Mouse (Mus musculus) intestine, embryonic 14.5 days (tissue): ENCODE results near the gene Cavin4. TPM values are rescaled to one million over a fixed set of nuclear protein-coding genes. Genes with fewer than 3 reads are reported as not detected.

Experiments used
- ATAC-seq: fragments of 200-750 bp; cut with Nextera tagmentation; replicated peaks from 2 replicates; pipeline ENCODE4 v1.8.0; 2017; ENCODE audit warnings: low read depth, moderate number of reproducible peaks, moderate TSS enrichment, moderate library complexity; ENCODE audit not compliant: low FRiP score, low TSS enrichment
- DNase-seq: peaks from one replicate; pipeline ENCODE4 v3.0.0-alpha.2; 2018; ENCODE audit warnings: low spot score
- H3K27ac ChIP-seq: fragments of 300-500 bp; sonication (generic); 2 replicates; pipeline ENCODE4 v1.5.1; 2014; ENCODE audit warnings: low read depth, mild to moderate bottlenecking, control low read depth
- H3K27me3 ChIP-seq: fragments of 300-500 bp; sonication (generic); replicated peaks from 2 replicates; pipeline ENCODE4 v1.6.1; 2014; ENCODE audit warnings: low read length, control low read depth; ENCODE audit not compliant: control insufficient read depth, insufficient read depth
- H3K36me3 ChIP-seq: fragments of 300-500 bp; sonication (generic); 2 replicates; pipeline ENCODE4 v1.6.1; 2014; ENCODE audit warnings: low read length, control low read depth; ENCODE audit not compliant: control insufficient read depth, insufficient read depth
- H3K4me1 ChIP-seq: fragments of 300-500 bp; sonication (generic); replicated peaks from 2 replicates; pipeline ENCODE4 v1.6.1; 2014; ENCODE audit warnings: low read length, control low read depth, mixed read lengths; ENCODE audit not compliant: control insufficient read depth, insufficient read depth
- H3K4me2 ChIP-seq: fragments of 300-500 bp; sonication (generic); 2 replicates; pipeline ENCODE4 v1.6.1; 2014; ENCODE audit warnings: low read length
- H3K4me3 ChIP-seq: fragments of 300-500 bp; sonication (generic); 2 replicates; pipeline ENCODE4 v1.5.1; 2014; ENCODE audit warnings: low read depth, low read length, control low read depth, mixed read lengths
- H3K9ac ChIP-seq: fragments of 300-500 bp; sonication (generic); 2 replicates; pipeline ENCODE4 v1.6.1; 2014; ENCODE audit warnings: mild to moderate bottlenecking, low read length
- H3K9me3 ChIP-seq: fragments of 300-500 bp; sonication (generic); 2 replicates; pipeline ENCODE4 v1.6.1; 2016; ENCODE audit warnings: low read length, control low read depth; ENCODE audit not compliant: control insufficient read depth
- WGBS: fragments of 180-500 bp; shearing (Covaris S2); extraction: QIAGEN DNeasy Blood & Tissue Kit; methylation state at CpG from one replicate; pipeline ENCODE4 v1.1.7; 2014; 5-methylcytosine and 5-hydroxymethylcytosine counted together
- polyA plus RNA-seq: library from polyadenylated mRNA; unstranded; fragments of >200 nt; fragmentation: Nextera tagmentation; extraction: Ambion mirVana; gene quantifications from 2 replicates; pipeline ENCODE4 v1.2.1, GENCODE M21; 2014

The Cavin4 gene
- polyA plus RNA-seq, 1 experiment from 2014 or later: 0.89 TPM

GRCm38 (mm10) chr4:48633529-48633928 lies 29.8 kb upstream of the Cavin4 start:
- 67% methylated on average over 6 of the region's 6 CpGs for WGBS
- H3K9ac ChIP-seq: no peak overlapping the region
- H3K4me3 ChIP-seq: no peak overlapping the region
- ATAC-seq: no peak
- no peaks in the 10 kb centered on the region for H3K27me3 ChIP-seq
- DNase-seq: no peak
- H3K4me1 ChIP-seq: peaks cover 7% of the 10 kb centered on the region
- no peak overlapping the region for H3K27ac ChIP-seq
- H3K9me3 ChIP-seq: no peaks in the 10 kb centered on the region
- H3K36me3 ChIP-seq: peaks cover 23% of the 10 kb centered on the region
- H3K4me2 ChIP-seq: no peak overlapping the region

- peaks cover 7% of the 10 kb centered on the region for H3K4me1 ChIP-seq
- no peak overlapping the region for H3K4me3 ChIP-seq
- DNase-seq: no peak
- H3K4me2 ChIP-seq: no peak overlapping the region
- peaks cover 23% of the 10 kb centered on the region for H3K36me3 ChIP-seq
- H3K27ac ChIP-seq: no peak overlapping the region
- WGBS: 76% methylated on average over 2 of the region's 2 CpGs
- ATAC-seq: no peak
- H3K9me3 ChIP-seq: no peaks in the 10 kb centered on the region
- H3K9ac ChIP-seq: no peak overlapping the region
- H3K27me3 ChIP-seq: no peaks in the 10 kb centered on the region
These were observed 29.3 kb upstream of the Cavin4 start for GRCm38 (mm10) chr4:48634058-48634457.

GRCm38 (mm10) chr4:48636831-48637230 lies 26.5 kb upstream of the Cavin4 start:
- ATAC-seq (no peak), DNase-seq (peak; percentile 46)
- Histone ChIP-seq H3K4me3 (no peak overlapping the region), H3K9me3 (no peaks in the 10 kb centered on the region), H3K4me1 (peaks cover 7% of the 10 kb centered on the region), H3K27ac (no peak overlapping the region), H3K9ac (no peak overlapping the region), H3K36me3 (peaks cover 34% of the 10 kb centered on the region), H3K4me2 (no peak overlapping the region), H3K27me3 (no peaks in the 10 kb centered on the region)
- 67% methylated on average over 13 of the region's 13 CpGs for WGBS

GRCm38 (mm10) chr4:48638132-48638531 lies 25.2 kb upstream of the Cavin4 start:
- no peak overlapping the region for H3K4me2 ChIP-seq
- DNase-seq: no peak
- no peaks in the 10 kb centered on the region for H3K9me3 ChIP-seq
- no peak overlapping the region for H3K4me3 ChIP-seq
- H3K27ac ChIP-seq: no peak overlapping the region
- peaks cover 7% of the 10 kb centered on the region for H3K4me1 ChIP-seq
- ATAC-seq: 0 out of 2 replicates have a peak, but pooled peaks have one; percentile 53
- 63% methylated on average over 10 of the region's 10 CpGs for WGBS
- peaks cover 46% of the 10 kb centered on the region for H3K36me3 ChIP-seq
- H3K27me3 ChIP-seq: no peaks in the 10 kb centered on the region
- H3K9ac ChIP-seq: no peak overlapping the region

GRCm38 (mm10) chr4:48639503-48639902 lies 23.8 kb upstream of the Cavin4 start:
- DNase-seq (no peak), ATAC-seq (no peak)
- H3K27me3 ChIP-seq: no peaks in the 10 kb centered on the region
- peaks cover 7% of the 10 kb centered on the region for H3K4me1 ChIP-seq
- H3K9me3 ChIP-seq: no peaks in the 10 kb centered on the region
- H3K27ac ChIP-seq: no peak overlapping the region
- no peak overlapping the region for H3K4me3 ChIP-seq
- peaks cover 47% of the 10 kb centered on the region for H3K36me3 ChIP-seq
- no peak overlapping the region for H3K9ac ChIP-seq
- H3K4me2 ChIP-seq: no peak overlapping the region
- 95% methylated on average over 17 of the region's 17 CpGs for WGBS

GRCm38 (mm10) chr4:48643801-48644200 lies 19.5 kb upstream of the Cavin4 start:
- H3K4me1 ChIP-seq: no peaks in the 10 kb centered on the region
- WGBS: 86% methylated on average over 6 of the region's 6 CpGs
- no peaks in the 10 kb centered on the region for H3K27me3 ChIP-seq
- no peak overlapping the region for H3K9ac ChIP-seq
- H3K27ac ChIP-seq: no peak overlapping the region
- H3K36me3 ChIP-seq: peaks cover 63% of the 10 kb centered on the region
- no peak overlapping the region for H3K4me2 ChIP-seq
- ATAC-seq (no peak), DNase-seq (no peak)
- H3K4me3 ChIP-seq: no peak overlapping the region
- 0 out of 2 replicates have a peak, but pooled peaks cover 3% of the 10 kb centered on the region for H3K9me3 ChIP-seq

GRCm38 (mm10) chr4:48646143-48646542 lies 17.2 kb upstream of the Cavin4 start:
- Histone ChIP-seq H3K9me3 (0 out of 2 replicates have a peak, but pooled peaks cover 3% of the 10 kb centered on the region), H3K4me1 (no peaks in the 10 kb centered on the region), H3K9ac (no peak overlapping the region), H3K27ac (no peak overlapping the region), H3K36me3 (peaks cover 62% of the 10 kb centered on the region), H3K4me2 (no peak overlapping the region), H3K4me3 (no peak overlapping the region), H3K27me3 (no peaks in the 10 kb centered on the region)
- DNase-seq: peak; percentile 31
- no peak for ATAC-seq
- WGBS: 94% methylated on average over 5 of the region's 5 CpGs

- Histone ChIP-seq H3K4me3 (no peak overlapping the region), H3K27ac (no peak overlapping the region), H3K27me3 (no peaks in the 10 kb centered on the region), H3K4me2 (no peak overlapping the region), H3K36me3 (peaks cover 55% of the 10 kb centered on the region), H3K9ac (no peak overlapping the region), H3K9me3 (0 out of 2 replicates have a peak, but pooled peaks cover 3% of the 10 kb centered on the region), H3K4me1 (no peaks in the 10 kb centered on the region)
- 88% methylated on average over 10 of the region's 10 CpGs for WGBS
- DNase-seq (no peak), ATAC-seq (no peak)
These were observed 12.5 kb upstream of the Cavin4 start for GRCm38 (mm10) chr4:48650617-48651360.

GRCm38 (mm10) chr4:48654118-48654517 lies 9.2 kb upstream of the Cavin4 start:
- H3K9ac ChIP-seq: no peak overlapping the region
- H3K36me3 ChIP-seq: peaks cover 59% of the 10 kb centered on the region
- ATAC-seq: no peak
- no peak overlapping the region for H3K4me3 ChIP-seq
- no peaks in the 10 kb centered on the region for H3K27me3 ChIP-seq
- H3K4me1 ChIP-seq: no peaks in the 10 kb centered on the region; the same call in 1 of the 2 replicates
- H3K27ac ChIP-seq: no peak overlapping the region
- H3K4me2 ChIP-seq: no peak overlapping the region
- WGBS: 91% methylated on average over 4 of the region's 4 CpGs
- DNase-seq: no peak
- no peaks in the 10 kb centered on the region for H3K9me3 ChIP-seq
